Mouse (Mus musculus): Measurements from ENCODE around the gene Ttc39b.

- TF ChIP-seq CTCF (IDR thresholded peaks at IDR 0.05 in 2 of 3, conservative IDR thresholded peaks at IDR 0.05 in 1 of 3; ENCODE audit: control insufficient read depth in 1 of 3, insufficient read depth in 1 of 3, low read depth in 2 of 3, low read length in 3 of 3, poor library complexity in 1 of 3, severe bottlenecking in 1 of 3) (no peak), ZNF384 (IDR thresholded peaks at IDR 0.05; ENCODE audit: low read depth, low read length) (no peak), UBTF (IDR thresholded peaks at IDR 0.05; ENCODE audit: borderline replicate concordance, insufficient read depth, low read depth, low read length) (no peak), POLR2A (IDR thresholded peaks at IDR 0.05; ENCODE audit: control insufficient read depth in 1 of 2, insufficient read depth in 1 of 2, low read depth in 1 of 2, low read length in 2 of 2, poor library complexity in 1 of 2) (no peak), ZMIZ1 (IDR thresholded peaks at IDR 0.05; ENCODE audit: low read depth, low read length) (no peak), ZKSCAN1 (IDR thresholded peaks at IDR 0.05; ENCODE audit: low read depth, low read length) (no peak), CHD1 (IDR thresholded peaks at IDR 0.05; ENCODE audit: low read depth, low read length) (no peak)
Observed at GRCm38 (mm10) chr4:83274241-83274640, 49.8 kb downstream of the Ttc39b start.
